Mouse (Mus musculus): ENCODE data around the gene Thada. TPM values are rescaled to one million over a fixed set of nuclear protein-coding genes. Genes with fewer than 3 reads are reported as not detected.
"Not testable (repeated sequence)": the region's sequence is repeated elsewhere in the genome, so short reads cannot be mapped to it uniquely, and the experiment has no call there.

The Thada gene
- total RNA-seq, 2 experiments from 2014 or later = 37.6 to 39.3 TPM

- ATAC-seq (replicated peaks; ENCODE audit: poor library complexity, severe bottlenecking) = no peak
Observed at GRCm38 (mm10) chr17:84314341-84314740, 151.7 kb downstream of the Thada start.

- ATAC-seq (replicated peaks; ENCODE audit: poor library complexity, severe bottlenecking) = no peak
Observed at GRCm38 (mm10) chr17:84313494-84313893, 152.5 kb downstream of the Thada start.

- ATAC-seq (replicated peaks; ENCODE audit: poor library complexity, severe bottlenecking) = no peak
Observed at GRCm38 (mm10) chr17:84306151-84306550, 159.9 kb downstream of the Thada start.

GRCm38 (mm10) chr17:84305074-84305473 lies 160.9 kb downstream of the Thada start:
- no peak for ATAC-seq (replicated peaks; ENCODE audit: poor library complexity, severe bottlenecking)

GRCm38 (mm10) chr17:84304141-84304540 lies 161.9 kb downstream of the Thada start:
- no peak for ATAC-seq (replicated peaks; ENCODE audit: poor library complexity, severe bottlenecking)

GRCm38 (mm10) chr17:84297976-84298375 lies 168.0 kb downstream of the Thada start:
- no peak for ATAC-seq (replicated peaks; ENCODE audit: poor library complexity, severe bottlenecking)

- no peak for ATAC-seq (replicated peaks; ENCODE audit: poor library complexity, severe bottlenecking)
Observed at GRCm38 (mm10) chr17:84293221-84293620, 172.8 kb downstream of the Thada start.

GRCm38 (mm10) chr17:84291228-84291627 lies 174.8 kb downstream of the Thada start:
- not testable (repeated sequence) for ATAC-seq (replicated peaks; ENCODE audit: poor library complexity, severe bottlenecking)

- ATAC-seq (replicated peaks; ENCODE audit: poor library complexity, severe bottlenecking) = no peak
Observed at GRCm38 (mm10) chr17:84287675-84288420, 178.2 kb downstream of the Thada start.

GRCm38 (mm10) chr17:84286536-84286935 lies 179.5 kb downstream of the Thada start:
- no peak for ATAC-seq (replicated peaks; ENCODE audit: poor library complexity, severe bottlenecking)

GRCm38 (mm10) chr17:84282388-84283280 lies 183.4 kb downstream of the Thada start:
- no peak for ATAC-seq (replicated peaks; ENCODE audit: poor library complexity, severe bottlenecking)

- ATAC-seq (replicated peaks; ENCODE audit: poor library complexity, severe bottlenecking) = no peak
Observed at GRCm38 (mm10) chr17:84279001-84279400, 187.0 kb downstream of the Thada start.

GRCm38 (mm10) chr17:84278193-84278953 lies 187.6 kb downstream of the Thada start:
- ATAC-seq (replicated peaks; ENCODE audit: poor library complexity, severe bottlenecking) = no peak

- peak; percentile 75 for ATAC-seq (replicated peaks; ENCODE audit: poor library complexity, severe bottlenecking)
Observed at GRCm38 (mm10) chr17:84274999-84275398, 191.0 kb downstream of the Thada start.

- no peak for ATAC-seq (replicated peaks; ENCODE audit: poor library complexity, severe bottlenecking)
Observed at GRCm38 (mm10) chr17:84274163-84274562, 191.8 kb downstream of the Thada start.

GRCm38 (mm10) chr17:84272557-84273261 lies 193.3 kb downstream of the Thada start:
- peak; percentile 58 for ATAC-seq (replicated peaks; ENCODE audit: poor library complexity, severe bottlenecking)

- peak; percentile 13; the same call in 1 of the 2 replicates for ATAC-seq (replicated peaks; ENCODE audit: poor library complexity, severe bottlenecking)
Observed at GRCm38 (mm10) chr17:84271566-84272202, 194.3 kb downstream of the Thada start.

GRCm38 (mm10) chr17:84269722-84270121 lies 196.3 kb downstream of the Thada start:
- ATAC-seq (replicated peaks; ENCODE audit: poor library complexity, severe bottlenecking) = no peak

- peak; percentile 88 for ATAC-seq (replicated peaks; ENCODE audit: poor library complexity, severe bottlenecking)
Observed at GRCm38 (mm10) chr17:84268450-84268849, 197.6 kb downstream of the Thada start.

Measured in granulocyte monocyte progenitor cell, adult 5-6 weeks (primary cell).